Mouse (Mus musculus): ENCODE measurements around the gene Pnkd.

GRCm38 (mm10) chr1:74304339-74304790 is 19.6 kb downstream of the Pnkd start:
- TF ChIP-seq CTCF (IDR thresholded peaks at IDR 0.05; ENCODE audit: borderline replicate concordance, insufficient read depth, low read depth, low read length) (no peak), POLR2A (IDR thresholded peaks at IDR 0.05; ENCODE audit: borderline replicate concordance, insufficient read depth, low read length) (no peak)
